Mouse (Mus musculus): ENCODE measurements around the gene Gale. TPM values are rescaled to one million over a fixed set of nuclear protein-coding genes. Genes with fewer than 3 reads are reported as not detected.

Gene Gale
- polyA plus RNA-seq, 1 experiment from 2014 or later: 29.0 TPM

- Histone ChIP-seq H3K9ac (ENCODE audit: low read depth, low read length) (no peak overlapping the region), H3K4me1 (ENCODE audit: control insufficient read depth, insufficient read depth, low read length) (no peaks in the 10 kb centered on the region)
Observed at GRCm38 (mm10) chr4:136006821-136007220, 43.3 kb downstream of the Gale start.

GRCm38 (mm10) chr4:136008782-136009447, 45.4 kb downstream of the Gale start:
- Histone ChIP-seq H3K36me3 (ENCODE audit: control insufficient read depth, insufficient read depth, low read length) (peaks cover 88% of the 10 kb centered on the region), H3K27me3 (ENCODE audit: control insufficient read depth, insufficient read depth, low read length) (no peaks in the 10 kb centered on the region), H3K27ac (ENCODE audit: low read depth, low read length) (no peak overlapping the region), H3K4me1 (ENCODE audit: control insufficient read depth, insufficient read depth, low read length) (no peaks in the 10 kb centered on the region), H3K9me3 (ENCODE audit: control insufficient read depth, low read length) (no peaks in the 10 kb centered on the region), H3K4me2 (replicated peaks; ENCODE audit: low read depth, low read length) (no peak overlapping the region), H3K4me3 (ENCODE audit: low read length) (no peak overlapping the region), H3K9ac (ENCODE audit: low read depth, low read length) (no peak overlapping the region)
- no peak for ATAC-seq (ENCODE audit: low FRiP score, low TSS enrichment)
- WGBS: 90% methylated on average over 8 of the region's 8 CpGs

More at GRCm38 (mm10) chr4:136006821-136007220, 43.3 kb downstream of the Gale start:
- 96% methylated on average over 3 of the region's 3 CpGs for WGBS
- ATAC-seq (ENCODE audit: low FRiP score, low TSS enrichment): no peak
- Histone ChIP-seq H3K4me2 (replicated peaks; ENCODE audit: low read depth, low read length) (no peak overlapping the region), H3K4me3 (ENCODE audit: low read length) (no peak overlapping the region), H3K36me3 (ENCODE audit: control insufficient read depth, insufficient read depth, low read length) (peaks cover 89% of the 10 kb centered on the region), H3K27ac (ENCODE audit: low read depth, low read length) (no peak overlapping the region), H3K27me3 (ENCODE audit: control insufficient read depth, insufficient read depth, low read length) (no peaks in the 10 kb centered on the region), H3K9me3 (ENCODE audit: control insufficient read depth, low read length) (no peaks in the 10 kb centered on the region)

- Histone ChIP-seq H3K9ac (ENCODE audit: low read depth, low read length) (no peak overlapping the region), H3K9me3 (ENCODE audit: control insufficient read depth, low read length) (no peaks in the 10 kb centered on the region), H3K27ac (ENCODE audit: low read depth, low read length) (no peak overlapping the region), H3K4me2 (replicated peaks; ENCODE audit: low read depth, low read length) (no peak overlapping the region), H3K4me3 (ENCODE audit: low read length) (no peak overlapping the region), H3K27me3 (ENCODE audit: control insufficient read depth, insufficient read depth, low read length) (no peaks in the 10 kb centered on the region), H3K36me3 (ENCODE audit: control insufficient read depth, insufficient read depth, low read length) (peaks cover 73% of the 10 kb centered on the region), H3K4me1 (ENCODE audit: control insufficient read depth, insufficient read depth, low read length) (no peaks in the 10 kb centered on the region)
- WGBS: 90% methylated on average over 4 of the region's 4 CpGs
- no peak for ATAC-seq (ENCODE audit: low FRiP score, low TSS enrichment)
Observed at GRCm38 (mm10) chr4:136010586-136010985, 47.1 kb downstream of the Gale start.

GRCm38 (mm10) chr4:136016059-136016602, 52.6 kb downstream of the Gale start:
- Histone ChIP-seq H3K4me1 (ENCODE audit: control insufficient read depth, insufficient read depth, low read length) (peaks cover 5% of the 10 kb centered on the region), H3K27ac (ENCODE audit: low read depth, low read length) (no peak overlapping the region), H3K9ac (ENCODE audit: low read depth, low read length) (no peak overlapping the region), H3K27me3 (ENCODE audit: control insufficient read depth, insufficient read depth, low read length) (no peaks in the 10 kb centered on the region), H3K4me2 (replicated peaks; ENCODE audit: low read depth, low read length) (no peak overlapping the region), H3K36me3 (ENCODE audit: control insufficient read depth, insufficient read depth, low read length) (peaks cover 25% of the 10 kb centered on the region), H3K4me3 (ENCODE audit: low read length) (no peak overlapping the region), H3K9me3 (ENCODE audit: control insufficient read depth, low read length) (no peaks in the 10 kb centered on the region)
- 72% methylated on average over 3 of the region's 3 CpGs for WGBS
- no peak for ATAC-seq (ENCODE audit: low FRiP score, low TSS enrichment)

Other genes starting within 250 kb of the Gale start
- not detected in 2 replicates for gene Il22ra1, start 235.6 kb upstream of the Gale start, polyA plus RNA-seq (2014; fragmentation: Nextera tagmentation; extraction: Ambion mirVana)
- gene Myom3, start 204.0 kb upstream of the Gale start, polyA plus RNA-seq (2014; fragmentation: Nextera tagmentation; extraction: Ambion mirVana): 0.06 and 0.35 TPM in 2 replicates
- gene Srsf10, start 108.0 kb upstream of the Gale start, polyA plus RNA-seq (2014; fragmentation: Nextera tagmentation; extraction: Ambion mirVana): 334 and 342 TPM in 2 replicates
- 174 and 209 TPM in 2 replicates for gene Pnrc2, start 89.9 kb upstream of the Gale start, polyA plus RNA-seq (2014; fragmentation: Nextera tagmentation; extraction: Ambion mirVana)
- 0.10 and 0.45 TPM in 2 replicates for gene Cnr2, start 68.3 kb upstream of the Gale start, polyA plus RNA-seq (2014; fragmentation: Nextera tagmentation; extraction: Ambion mirVana)
- gene Fuca1, start 43.0 kb upstream of the Gale start, polyA plus RNA-seq (2014; fragmentation: Nextera tagmentation; extraction: Ambion mirVana): 57.6 and 69.2 TPM in 2 replicates
- gene Hmgcl, start 17.3 kb upstream of the Gale start, polyA plus RNA-seq (2014; fragmentation: Nextera tagmentation; extraction: Ambion mirVana): 81.1 and 81.3 TPM in 2 replicates
- 133 and 140 TPM in 2 replicates for gene Lypla2, start 8.9 kb downstream of the Gale start, polyA plus RNA-seq (2014; fragmentation: Nextera tagmentation; extraction: Ambion mirVana)
- 49.0 and 62.1 TPM in 2 replicates for gene Pithd1, start 23.5 kb downstream of the Gale start, polyA plus RNA-seq (2014; fragmentation: Nextera tagmentation; extraction: Ambion mirVana)
- 31.5 and 43.7 TPM in 2 replicates for gene Eloa, start 58.0 kb downstream of the Gale start, polyA plus RNA-seq (2014; fragmentation: Nextera tagmentation; extraction: Ambion mirVana)
- gene Rpl11, start 89.7 kb downstream of the Gale start, polyA plus RNA-seq (2014; fragmentation: Nextera tagmentation; extraction: Ambion mirVana): 527 and 692 TPM in 2 replicates
- gene Id3, start 179.8 kb downstream of the Gale start, polyA plus RNA-seq (2014; fragmentation: Nextera tagmentation; extraction: Ambion mirVana): 848 and 979 TPM in 2 replicates
- gene E2f2, start 208.7 kb downstream of the Gale start, polyA plus RNA-seq (2014; fragmentation: Nextera tagmentation; extraction: Ambion mirVana): 5.7 and 6.0 TPM in 2 replicates
- gene Asap3, start 242.6 kb downstream of the Gale start, polyA plus RNA-seq (2014; fragmentation: Nextera tagmentation; extraction: Ambion mirVana): 2.0 and 3.0 TPM in 2 replicates